Mouse (Mus musculus): ENCODE measurements around the gene Dnajc6. TPM values are rescaled to one million over a fixed set of nuclear protein-coding genes. Genes with fewer than 3 reads are reported as not detected.

Gene Dnajc6
- polyA plus RNA-seq, 1 experiment = 14.5 TPM

DNA sequence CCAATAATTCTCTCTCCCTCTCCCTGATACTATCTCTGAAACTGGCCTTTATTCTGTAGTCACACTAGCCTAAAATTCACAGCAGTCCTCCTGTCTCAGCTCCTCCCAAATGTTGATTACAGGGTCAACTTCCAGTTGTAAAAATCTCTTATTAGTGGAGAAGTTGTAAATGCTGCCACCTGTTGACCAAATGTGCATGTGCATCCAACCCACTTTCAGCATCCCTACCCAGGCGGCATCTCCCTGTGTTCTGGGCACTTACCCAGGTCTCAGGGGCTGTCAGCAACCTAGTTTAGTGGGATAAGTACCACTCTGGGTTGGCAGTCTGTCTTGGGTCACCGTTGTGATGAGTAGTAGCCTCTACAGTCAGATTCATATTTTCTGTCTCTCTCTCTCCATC is 38.1 kb upstream of the Dnajc6 start:
- peak; percentile 48 for DNase-seq
- no peaks in the 10 kb centered on the region for H3K36me3 ChIP-seq (ENCODE audit: control insufficient read depth, insufficient read depth, low read length)
- 33% methylated on average over 2 of the region's 2 CpGs for WGBS
- H3K27me3 ChIP-seq (replicated peaks; ENCODE audit: control insufficient read depth, insufficient read depth, low read length) = no peaks in the 10 kb centered on the region
- no peak for TF ChIP-seq POLR2A (IDR thresholded peaks at IDR 0.05; ENCODE audit: low read depth, low read length)
- TF ChIP-seq CTCF (conservative IDR thresholded peaks at IDR 0.05; ENCODE audit: insufficient read depth, insufficient read length, low read depth, low read length) = peak; percentile 65
- no peak overlapping the region for H3K27ac ChIP-seq (ENCODE audit: insufficient read depth, low read depth, low read length)
- H3K4me3 ChIP-seq (ENCODE audit: insufficient read depth, low read depth, low read length) = no peak overlapping the region
- no peaks in the 10 kb centered on the region; the same call in 1 of the 2 replicates for H3K4me1 ChIP-seq (ENCODE audit: control insufficient read depth, insufficient read depth, low read length)

DNA sequence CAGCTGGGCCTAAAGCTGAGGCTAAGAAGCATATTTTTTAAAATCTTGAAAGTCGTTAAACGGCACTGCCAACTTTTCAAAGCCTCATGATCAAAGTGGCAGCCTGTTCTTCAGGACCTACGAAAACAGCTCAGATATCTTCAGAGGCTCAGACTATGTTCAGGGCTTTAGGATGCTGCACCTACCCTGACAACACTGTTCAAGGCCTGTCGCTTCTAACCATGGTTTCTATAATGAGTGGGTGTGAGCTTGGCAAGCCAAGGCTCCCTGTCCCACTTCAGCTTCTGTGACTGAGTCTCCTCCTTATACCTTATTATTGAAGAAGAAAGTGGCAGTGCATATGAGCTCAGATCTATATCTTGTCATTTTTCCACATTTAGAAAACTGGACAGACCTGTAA is 37.1 kb upstream of the Dnajc6 start:
- no peak overlapping the region for H3K4me3 ChIP-seq (ENCODE audit: insufficient read depth, low read depth, low read length)
- 79% methylated on average over 4 of the region's 4 CpGs for WGBS
- TF ChIP-seq POLR2A (IDR thresholded peaks at IDR 0.05; ENCODE audit: low read depth, low read length) (no peak), CTCF (conservative IDR thresholded peaks at IDR 0.05; ENCODE audit: insufficient read depth, insufficient read length, low read depth, low read length) (no peak)

GRCm38 (mm10) chr4:101460114-101460513 is 36.3 kb upstream of the Dnajc6 start:
- WGBS = 75% methylated on average over 1 of the region's 1 CpGs
- no peak for TF ChIP-seq CTCF (conservative IDR thresholded peaks at IDR 0.05; ENCODE audit: insufficient read depth, insufficient read length, low read depth, low read length)
- DNase-seq = no peak

More for the DNA sequence above, 37.1 kb upstream of the Dnajc6 start:
- H3K27ac ChIP-seq (ENCODE audit: insufficient read depth, low read depth, low read length) = no peak overlapping the region
- H3K4me1 ChIP-seq (ENCODE audit: control insufficient read depth, insufficient read depth, low read length) = no peaks in the 10 kb centered on the region
- no peaks in the 10 kb centered on the region for H3K27me3 ChIP-seq (replicated peaks; ENCODE audit: control insufficient read depth, insufficient read depth, low read length)
- no peaks in the 10 kb centered on the region for H3K36me3 ChIP-seq (ENCODE audit: control insufficient read depth, insufficient read depth, low read length)
- DNase-seq = no peak

GRCm38 (mm10) chr4:101462065-101462464 is 34.4 kb upstream of the Dnajc6 start:
- Histone ChIP-seq H3K36me3 (ENCODE audit: control insufficient read depth, insufficient read depth, low read length) (no peaks in the 10 kb centered on the region), H3K4me3 (ENCODE audit: insufficient read depth, low read depth, low read length) (no peak overlapping the region), H3K27ac (ENCODE audit: insufficient read depth, low read depth, low read length) (no peak overlapping the region), H3K4me1 (ENCODE audit: control insufficient read depth, insufficient read depth, low read length) (no peaks in the 10 kb centered on the region), H3K27me3 (replicated peaks; ENCODE audit: control insufficient read depth, insufficient read depth, low read length) (no peaks in the 10 kb centered on the region)
- TF ChIP-seq POLR2A (IDR thresholded peaks at IDR 0.05; ENCODE audit: low read depth, low read length) = no peak
- TF ChIP-seq CTCF (conservative IDR thresholded peaks at IDR 0.05; ENCODE audit: insufficient read depth, insufficient read length, low read depth, low read length) = no peak
- 69% methylated on average over 2 of the region's 2 CpGs for WGBS
- no peak for DNase-seq

More at GRCm38 (mm10) chr4:101460114-101460513, 36.3 kb upstream of the Dnajc6 start:
- Histone ChIP-seq H3K27ac (ENCODE audit: insufficient read depth, low read depth, low read length) (no peak overlapping the region), H3K4me3 (ENCODE audit: insufficient read depth, low read depth, low read length) (no peak overlapping the region), H3K36me3 (ENCODE audit: control insufficient read depth, insufficient read depth, low read length) (no peaks in the 10 kb centered on the region), H3K27me3 (replicated peaks; ENCODE audit: control insufficient read depth, insufficient read depth, low read length) (no peaks in the 10 kb centered on the region), H3K4me1 (ENCODE audit: control insufficient read depth, insufficient read depth, low read length) (no peaks in the 10 kb centered on the region)

DNA sequence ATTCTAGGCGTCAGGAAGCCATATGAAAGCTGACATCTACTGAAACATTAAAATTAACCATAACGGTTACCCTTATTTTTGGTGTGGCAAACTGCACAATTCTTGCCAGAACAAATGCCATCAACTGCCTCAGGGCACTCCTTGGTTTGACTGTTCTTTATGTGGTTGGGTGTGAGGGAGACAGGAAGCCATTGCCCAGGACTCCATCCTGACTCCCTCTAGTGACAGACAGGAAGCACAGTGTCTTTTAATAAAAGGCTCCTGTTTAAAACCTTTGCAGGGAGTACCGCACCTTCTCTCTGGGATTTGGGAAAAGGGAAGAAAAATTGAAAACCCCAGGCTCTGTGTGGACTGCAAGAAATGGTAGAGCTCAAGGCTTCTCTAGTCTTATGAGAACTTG is 30.2 kb upstream of the Dnajc6 start:
- H3K27ac ChIP-seq (ENCODE audit: insufficient read depth, low read depth, low read length) = no peak overlapping the region
- no peak for DNase-seq
- no peaks in the 10 kb centered on the region for H3K36me3 ChIP-seq (ENCODE audit: control insufficient read depth, insufficient read depth, low read length)
- WGBS = 69% methylated on average over 3 of the region's 3 CpGs
- no peak overlapping the region for H3K4me3 ChIP-seq (ENCODE audit: insufficient read depth, low read depth, low read length)
- no peaks in the 10 kb centered on the region; the same call in 1 of the 2 replicates for H3K4me1 ChIP-seq (ENCODE audit: control insufficient read depth, insufficient read depth, low read length)
- TF ChIP-seq POLR2A (IDR thresholded peaks at IDR 0.05; ENCODE audit: low read depth, low read length) (no peak), CTCF (conservative IDR thresholded peaks at IDR 0.05; ENCODE audit: insufficient read depth, insufficient read length, low read depth, low read length) (0 out of 2 replicates have a peak, but pooled peaks have one; percentile 8)
- no peaks in the 10 kb centered on the region for H3K27me3 ChIP-seq (replicated peaks; ENCODE audit: control insufficient read depth, insufficient read depth, low read length)

GRCm38 (mm10) chr4:101469242-101469641 is 27.2 kb upstream of the Dnajc6 start:
- H3K27me3 ChIP-seq (replicated peaks; ENCODE audit: control insufficient read depth, insufficient read depth, low read length) = no peaks in the 10 kb centered on the region
- 34% methylated on average over 5 of the region's 5 CpGs for WGBS
- DNase-seq = peak; percentile 73
- H3K27ac ChIP-seq (ENCODE audit: insufficient read depth, low read depth, low read length) = peak overlapping the region; percentile 8; the same call in 1 of the 2 replicates
- no peak for TF ChIP-seq POLR2A (IDR thresholded peaks at IDR 0.05; ENCODE audit: low read depth, low read length)
- no peak for TF ChIP-seq CTCF (conservative IDR thresholded peaks at IDR 0.05; ENCODE audit: insufficient read depth, insufficient read length, low read depth, low read length)
- no peaks in the 10 kb centered on the region for H3K36me3 ChIP-seq (ENCODE audit: control insufficient read depth, insufficient read depth, low read length)
- no peak overlapping the region for H3K4me3 ChIP-seq (ENCODE audit: insufficient read depth, low read depth, low read length)
- H3K4me1 ChIP-seq (ENCODE audit: control insufficient read depth, insufficient read depth, low read length) = no peaks in the 10 kb centered on the region; the same call in 1 of the 2 replicates

DNA sequence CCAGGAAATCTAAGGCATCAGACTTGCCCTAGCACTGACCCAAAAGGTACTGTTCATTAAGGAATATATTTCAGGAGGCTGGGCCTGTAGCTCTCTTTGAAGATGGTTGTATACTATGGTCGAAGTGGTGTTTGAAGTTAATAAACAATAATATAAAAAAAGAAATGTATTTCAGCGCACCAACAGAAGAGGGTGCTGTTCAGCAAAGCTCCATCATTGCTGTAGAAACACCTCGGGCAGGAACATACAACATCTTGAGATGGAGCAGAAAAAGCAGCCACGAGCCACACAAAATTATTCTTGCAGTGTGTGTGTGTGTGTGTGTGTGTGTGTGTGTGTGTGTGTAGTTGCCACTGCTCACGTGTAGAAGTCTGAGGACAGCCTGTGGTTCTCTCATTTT is 25.9 kb upstream of the Dnajc6 start:
- WGBS = 28% methylated on average over 5 of the region's 5 CpGs

More for the DNA sequence above, 25.9 kb upstream of the Dnajc6 start:
- H3K27ac ChIP-seq (ENCODE audit: insufficient read depth, low read depth, low read length) = no peak overlapping the region
- no peaks in the 10 kb centered on the region; the same call in 1 of the 2 replicates for H3K4me1 ChIP-seq (ENCODE audit: control insufficient read depth, insufficient read depth, low read length)
- DNase-seq = peak; percentile 29
- H3K4me3 ChIP-seq (ENCODE audit: insufficient read depth, low read depth, low read length) = no peak overlapping the region
- no peaks in the 10 kb centered on the region for H3K27me3 ChIP-seq (replicated peaks; ENCODE audit: control insufficient read depth, insufficient read depth, low read length)
- TF ChIP-seq CTCF (conservative IDR thresholded peaks at IDR 0.05; ENCODE audit: insufficient read depth, insufficient read length, low read depth, low read length) (peak; percentile 47), POLR2A (IDR thresholded peaks at IDR 0.05; ENCODE audit: low read depth, low read length) (no peak)
- H3K36me3 ChIP-seq (ENCODE audit: control insufficient read depth, insufficient read depth, low read length) = no peaks in the 10 kb centered on the region

Data from kidney, adult 2 months (tissue).